Mouse (Mus musculus): ENCODE measurements at regions not wholly inside any gene's neighbourhood (a gene's known extent, or its start where the extent isn't known, plus 50 kb on each side); places are given as distances from the start of the nearest gene placed in this dataset.

DNA sequence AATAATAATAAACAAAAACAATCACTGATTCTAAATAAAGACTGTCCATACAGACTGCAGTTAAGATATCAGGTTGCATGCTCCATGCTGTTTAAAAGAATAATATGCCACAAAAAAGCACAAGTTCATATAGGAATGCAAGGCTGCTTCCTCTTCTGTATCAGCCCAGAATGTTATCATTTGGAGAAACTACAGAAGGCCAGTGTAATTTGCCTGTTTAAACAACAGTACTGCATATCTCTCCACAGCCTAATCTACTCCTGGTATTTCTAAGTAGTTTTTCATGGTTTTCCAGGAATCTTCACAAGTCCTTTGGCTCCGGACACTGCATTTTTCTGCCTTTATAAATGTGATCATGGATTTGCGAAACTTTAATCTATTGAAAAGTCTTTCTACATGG, 111.9 kb upstream of the Cpeb2 start:
- Histone ChIP-seq H3K4me1 (ENCODE audit: control insufficient read depth, insufficient read depth, low read length) (no peaks in the 10 kb centered on the region), H3K4me3 (replicated peaks; ENCODE audit: extremely low read depth, low read depth, low read length) (no peak overlapping the region)
- DNase-seq, result no peak
- WGBS, result 60% methylated on average over 2 of the region's 2 CpGs
- no peak for TF ChIP-seq POLR2A (IDR thresholded peaks at IDR 0.05; ENCODE audit: borderline replicate concordance, extremely low read depth, low read depth, low read length)
- no peak for TF ChIP-seq CTCF (IDR thresholded peaks at IDR 0.05; ENCODE audit: insufficient read depth, low read length)

DNA sequence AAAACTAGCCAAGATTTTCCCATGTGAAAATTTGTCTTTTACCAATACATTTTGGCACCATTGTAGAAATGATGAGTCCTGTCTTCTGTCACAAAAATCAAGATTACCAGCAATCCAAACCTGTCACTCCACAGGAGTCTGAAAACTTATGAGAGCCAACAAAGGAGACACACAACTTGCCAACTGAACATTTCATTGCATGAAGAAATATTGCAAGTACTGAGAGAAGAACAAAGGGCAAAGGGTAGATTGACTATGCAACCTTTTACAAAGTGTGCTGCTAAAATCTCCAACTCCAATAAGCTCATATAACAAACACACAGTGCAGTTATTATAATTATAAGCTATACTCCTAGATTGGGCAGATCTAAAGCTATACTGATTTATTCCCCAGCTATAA, 108.7 kb upstream of the Cpeb2 start:
- TF ChIP-seq POLR2A (IDR thresholded peaks at IDR 0.05; ENCODE audit: borderline replicate concordance, extremely low read depth, low read depth, low read length) (no peak), CTCF (IDR thresholded peaks at IDR 0.05; ENCODE audit: insufficient read depth, low read length) (no peak)
- Histone ChIP-seq H3K4me1 (ENCODE audit: control insufficient read depth, insufficient read depth, low read length) (no peaks in the 10 kb centered on the region), H3K4me3 (replicated peaks; ENCODE audit: extremely low read depth, low read depth, low read length) (no peak overlapping the region)
- no peak for DNase-seq

GRCm38 (mm10) chr5:43125774-43126536, 107.0 kb upstream of the Cpeb2 start:
- no peak overlapping the region for H3K4me3 ChIP-seq (replicated peaks; ENCODE audit: extremely low read depth, low read depth, low read length)
- WGBS, result 63% methylated on average over 3 of the region's 3 CpGs

GRCm38 (mm10) chr5:43130377-43130776, 102.6 kb upstream of the Cpeb2 start:
- 54% methylated on average over 4 of the region's 4 CpGs for WGBS
- Histone ChIP-seq H3K4me1 (ENCODE audit: control insufficient read depth, insufficient read depth, low read length) (no peaks in the 10 kb centered on the region), H3K4me3 (replicated peaks; ENCODE audit: extremely low read depth, low read depth, low read length) (no peak overlapping the region)
- TF ChIP-seq POLR2A (IDR thresholded peaks at IDR 0.05; ENCODE audit: borderline replicate concordance, extremely low read depth, low read depth, low read length) (no peak), CTCF (IDR thresholded peaks at IDR 0.05; ENCODE audit: insufficient read depth, low read length) (no peak)
- DNase-seq, result no peak

More at GRCm38 (mm10) chr5:43125774-43126536, 107.0 kb upstream of the Cpeb2 start:
- no peak for DNase-seq
- TF ChIP-seq CTCF (IDR thresholded peaks at IDR 0.05; ENCODE audit: insufficient read depth, low read length) (no peak), POLR2A (IDR thresholded peaks at IDR 0.05; ENCODE audit: borderline replicate concordance, extremely low read depth, low read depth, low read length) (no peak)
- H3K4me1 ChIP-seq (ENCODE audit: control insufficient read depth, insufficient read depth, low read length), result no peaks in the 10 kb centered on the region

- 80% methylated on average over 5 of the region's 5 CpGs for WGBS
- no peak overlapping the region for H3K4me3 ChIP-seq (replicated peaks; ENCODE audit: extremely low read depth, low read depth, low read length)
- TF ChIP-seq CTCF (IDR thresholded peaks at IDR 0.05; ENCODE audit: insufficient read depth, low read length) (no peak), POLR2A (IDR thresholded peaks at IDR 0.05; ENCODE audit: borderline replicate concordance, extremely low read depth, low read depth, low read length) (no peak)
- no peak for DNase-seq
- H3K4me1 ChIP-seq (ENCODE audit: control insufficient read depth, insufficient read depth, low read length), result no peaks in the 10 kb centered on the region
Measured at GRCm38 (mm10) chr5:43130901-43131557, 101.9 kb upstream of the Cpeb2 start.

DNA sequence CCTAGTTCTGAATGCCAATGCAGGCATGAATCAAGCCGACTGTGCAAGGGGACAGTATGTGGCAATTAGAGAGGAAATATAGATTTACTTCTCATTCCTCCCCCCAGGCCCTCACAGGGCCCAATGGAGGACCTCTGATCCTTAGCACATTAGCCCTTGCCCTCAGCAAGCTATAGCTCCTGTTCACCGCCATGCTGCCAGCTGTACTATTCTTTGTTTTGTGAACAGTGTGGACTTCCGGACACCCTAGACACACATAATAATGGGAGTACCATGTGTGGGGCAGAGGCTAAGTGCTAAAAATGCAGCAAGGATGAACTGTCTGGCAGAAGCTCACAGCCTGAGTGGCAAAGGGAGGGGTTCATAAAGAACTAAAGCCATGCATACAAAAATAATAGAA, 99.3 kb upstream of the Cpeb2 start:
- DNase-seq, result no peak
- 74% methylated on average over 3 of the region's 3 CpGs for WGBS
- no peaks in the 10 kb centered on the region for H3K4me1 ChIP-seq (ENCODE audit: control insufficient read depth, insufficient read depth, low read length)

GRCm38 (mm10) chr5:43136142-43136541, 96.8 kb upstream of the Cpeb2 start:
- WGBS, result 78% methylated on average over 4 of the region's 4 CpGs
- DNase-seq, result no peak
- H3K4me1 ChIP-seq (ENCODE audit: control insufficient read depth, insufficient read depth, low read length), result no peaks in the 10 kb centered on the region
- TF ChIP-seq POLR2A (IDR thresholded peaks at IDR 0.05; ENCODE audit: borderline replicate concordance, extremely low read depth, low read depth, low read length) (no peak), CTCF (IDR thresholded peaks at IDR 0.05; ENCODE audit: insufficient read depth, low read length) (no peak)
- H3K4me3 ChIP-seq (replicated peaks; ENCODE audit: extremely low read depth, low read depth, low read length), result no peak overlapping the region

More for the DNA sequence above, 99.3 kb upstream of the Cpeb2 start:
- TF ChIP-seq POLR2A (IDR thresholded peaks at IDR 0.05; ENCODE audit: borderline replicate concordance, extremely low read depth, low read depth, low read length), result no peak
- no peak overlapping the region for H3K4me3 ChIP-seq (replicated peaks; ENCODE audit: extremely low read depth, low read depth, low read length)

DNA sequence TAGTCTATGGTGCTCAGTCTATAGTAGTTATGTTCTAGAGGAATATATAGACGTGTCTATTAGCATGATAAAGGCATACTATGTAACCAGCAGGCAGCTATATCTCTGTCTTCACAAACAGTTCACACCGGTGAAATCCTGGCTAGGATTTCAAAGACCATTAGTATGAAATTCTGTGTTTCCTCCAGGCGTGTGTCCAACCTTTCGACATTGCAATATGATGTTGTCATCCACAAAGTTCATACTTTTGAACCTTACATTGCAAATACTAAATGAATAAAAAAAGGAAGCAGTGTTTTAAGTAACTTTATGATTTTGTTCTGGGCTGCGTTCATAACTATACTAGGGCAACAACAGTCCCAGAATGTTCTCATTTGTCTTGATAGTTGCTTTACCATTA, 95.2 kb upstream of the Cpeb2 start:
- WGBS, result 64% methylated on average over 5 of the region's 5 CpGs
- Histone ChIP-seq H3K4me1 (ENCODE audit: control insufficient read depth, insufficient read depth, low read length) (no peaks in the 10 kb centered on the region), H3K4me3 (replicated peaks; ENCODE audit: extremely low read depth, low read depth, low read length) (no peak overlapping the region)
- no peak for DNase-seq
- TF ChIP-seq POLR2A (IDR thresholded peaks at IDR 0.05; ENCODE audit: borderline replicate concordance, extremely low read depth, low read depth, low read length) (no peak), CTCF (IDR thresholded peaks at IDR 0.05; ENCODE audit: insufficient read depth, low read length) (no peak)

DNA sequence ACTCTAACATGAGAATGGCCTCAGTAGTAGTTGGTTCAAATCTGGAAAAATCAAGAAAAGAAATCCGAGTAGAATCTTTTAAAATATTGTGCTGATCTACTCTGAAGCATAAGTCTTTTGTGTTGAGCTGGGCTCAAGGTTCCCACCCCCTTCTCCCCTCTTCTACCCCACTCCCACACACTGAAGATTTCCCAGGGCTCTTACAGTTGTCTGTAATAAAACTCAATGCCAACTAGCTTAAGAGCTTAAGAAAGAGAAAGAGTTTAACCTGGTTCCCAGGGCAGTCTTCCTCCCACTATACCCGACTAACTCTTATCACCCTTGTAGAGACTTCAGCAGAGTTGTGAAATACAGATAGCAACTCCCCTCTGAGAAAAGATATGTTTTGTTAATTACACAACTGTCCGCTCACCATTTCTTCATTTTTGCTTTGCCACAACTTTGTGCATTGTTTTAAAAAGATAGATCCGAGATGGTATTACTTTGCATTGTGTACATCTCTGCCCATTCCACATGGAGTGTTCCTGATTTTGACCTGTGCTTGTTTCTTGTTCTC, 94.0 kb upstream of the Cpeb2 start:
- WGBS, result 79% methylated on average over 4 of the region's 4 CpGs
- DNase-seq, result no peak
- Histone ChIP-seq H3K4me1 (ENCODE audit: control insufficient read depth, insufficient read depth, low read length) (no peaks in the 10 kb centered on the region), H3K4me3 (replicated peaks; ENCODE audit: extremely low read depth, low read depth, low read length) (no peak overlapping the region)
- TF ChIP-seq POLR2A (IDR thresholded peaks at IDR 0.05; ENCODE audit: borderline replicate concordance, extremely low read depth, low read depth, low read length), result no peak
- TF ChIP-seq CTCF (IDR thresholded peaks at IDR 0.05; ENCODE audit: insufficient read depth, low read length), result no peak

- no peak for DNase-seq
- H3K4me3 ChIP-seq (replicated peaks; ENCODE audit: extremely low read depth, low read depth, low read length), result no peak overlapping the region
- no peaks in the 10 kb centered on the region for H3K4me1 ChIP-seq (ENCODE audit: control insufficient read depth, insufficient read depth, low read length)
- TF ChIP-seq CTCF (IDR thresholded peaks at IDR 0.05; ENCODE audit: insufficient read depth, low read length) (no peak), POLR2A (IDR thresholded peaks at IDR 0.05; ENCODE audit: borderline replicate concordance, extremely low read depth, low read depth, low read length) (no peak)
- WGBS, result 83% methylated on average over 1 of the region's 1 CpGs
Measured at GRCm38 (mm10) chr5:43139813-43140212, 93.2 kb upstream of the Cpeb2 start.
